Mouse (Mus musculus) T-helper 17 cell (primary cell): ENCODE measurements around the gene Bach1.

ENCODE experiments used
- in situ Hi-C, 2 experiments: fragments of 300-600 bp; cut with MboI, MseI; formaldehyde crosslinking; loops; 1 replicate in 1 of 2; 2 replicates in 1 of 2; pipeline ENCODE4 v1.15.1; 2025; ENCODE audit warnings: high pct_unique_total_duplicates in 2 of 2

Gene Bach1

GRCm38 (mm10) chr16:87737296-87737695 lies 38.6 kb downstream of the Bach1 start:
- in situ Hi-C loops: no loop called here

GRCm38 (mm10) chr16:87737842-87738639 lies 39.3 kb downstream of the Bach1 start:
- in situ Hi-C loops: no loop called here

- in situ Hi-C loops: loop anchor here in 1 of 2 experiments (5.0 kb wide), 1 partner anchor 144 kb away; no protein-coding TSS in a partner anchor
These were observed 42.4 kb downstream of the Bach1 start for GRCm38 (mm10) chr16:87741034-87741715.

- in situ Hi-C loops: loop anchor here in 1 of 2 experiments (5.0 kb wide), 1 partner anchor 146 kb away; no protein-coding TSS in a partner anchor
These were observed 44.9 kb downstream of the Bach1 start for GRCm38 (mm10) chr16:87743661-87744060.

- in situ Hi-C loops: loop anchor here in 1 of 2 experiments (5.0 kb wide), 1 partner anchor 147 kb away; no protein-coding TSS in a partner anchor
These were observed 45.6 kb downstream of the Bach1 start for GRCm38 (mm10) chr16:87744338-87744737.

GRCm38 (mm10) chr16:87745192-87745945 lies 46.6 kb downstream of the Bach1 start:
- in situ Hi-C loops: no loop called here

- in situ Hi-C loops: no loop called here
These were observed 48.0 kb downstream of the Bach1 start for GRCm38 (mm10) chr16:87746728-87747127.

GRCm38 (mm10) chr16:87751243-87751642 lies 52.5 kb downstream of the Bach1 start:
- in situ Hi-C loops: loop anchor here (5.0 kb wide), 3 partner anchors 159 to 234 kb away; no protein-coding TSS in a partner anchor

GRCm38 (mm10) chr16:87752482-87752881 lies 53.7 kb downstream of the Bach1 start:
- in situ Hi-C loops: loop anchor here (5.0 kb wide), 3 partner anchors 160 to 235 kb away; no protein-coding TSS in a partner anchor

- in situ Hi-C loops: loop anchor here (5.0 kb wide), 3 partner anchors 163 to 238 kb away; no protein-coding TSS in a partner anchor
These were observed 56.1 kb downstream of the Bach1 start for GRCm38 (mm10) chr16:87754858-87755257.

- in situ Hi-C loops: no loop called here
These were observed 57.2 kb downstream of the Bach1 start for GRCm38 (mm10) chr16:87755915-87756314.

- in situ Hi-C loops: no loop called here
These were observed 59.3 kb downstream of the Bach1 start for GRCm38 (mm10) chr16:87758016-87758415.

- in situ Hi-C loops: no loop called here
These were observed 65.9 kb downstream of the Bach1 start for GRCm38 (mm10) chr16:87764668-87765109.

- in situ Hi-C loops: no loop called here
These were observed 67.2 kb downstream of the Bach1 start for GRCm38 (mm10) chr16:87765984-87766383.

GRCm38 (mm10) chr16:87770576-87770975 lies 71.8 kb downstream of the Bach1 start:
- in situ Hi-C loops: no loop called here

- in situ Hi-C loops: no loop called here
These were observed 73.2 kb downstream of the Bach1 start for GRCm38 (mm10) chr16:87771926-87772325.

- in situ Hi-C loops: no loop called here
These were observed 75.7 kb downstream of the Bach1 start for GRCm38 (mm10) chr16:87774398-87774797.

- in situ Hi-C loops: no loop called here
These were observed 78.6 kb downstream of the Bach1 start for GRCm38 (mm10) chr16:87777373-87777772.

GRCm38 (mm10) chr16:87781637-87782036 lies 82.9 kb downstream of the Bach1 start:
- in situ Hi-C loops: no loop called here
